Mouse (Mus musculus) right cerebral cortex, postnatal 14 days (tissue): ENCODE measurements around the gene Fpr3.
A peak's percentile ranks its signal among the peaks of the same experiment; 100 is the strongest.
"Not testable (repeated sequence)": the region's sequence is repeated elsewhere in the genome, so short reads cannot be mapped to it uniquely, and the experiment has no call there.

Experiments
- DNase-seq: peaks from one replicate; pipeline ENCODE4 v3.0.0; 2022

Gene Fpr3

DNA sequence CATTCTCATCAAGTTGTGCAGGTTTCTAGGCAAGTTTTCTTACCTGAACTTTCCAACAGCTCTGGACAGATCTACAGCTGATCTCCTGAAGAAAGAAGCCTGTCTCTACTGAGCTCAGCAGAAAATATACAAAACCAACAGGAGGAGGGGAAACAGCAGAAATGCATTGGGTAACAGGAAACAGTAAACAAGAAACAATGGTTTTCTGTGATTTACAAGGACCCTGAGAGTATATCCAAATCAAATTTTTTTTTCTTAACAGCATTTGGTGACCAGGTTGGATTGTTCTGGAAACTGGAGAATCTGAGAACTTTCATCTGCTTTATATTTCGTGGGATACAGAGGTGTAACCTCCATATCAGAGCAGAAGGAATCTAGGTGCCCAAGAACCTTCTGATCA, 3.8 kb upstream of the Fpr3 start, which contains the start of gene Fpr1:
Fpr1 (minus strand) TSS at position 101 of the 400 bp plus-strand sequence.
- DNase-seq: no peak

- no peak for DNase-seq
Observed at GRCm38 (mm10) chr17:17889732-17890425, 2.2 kb downstream of the Fpr3 start.

DNA sequence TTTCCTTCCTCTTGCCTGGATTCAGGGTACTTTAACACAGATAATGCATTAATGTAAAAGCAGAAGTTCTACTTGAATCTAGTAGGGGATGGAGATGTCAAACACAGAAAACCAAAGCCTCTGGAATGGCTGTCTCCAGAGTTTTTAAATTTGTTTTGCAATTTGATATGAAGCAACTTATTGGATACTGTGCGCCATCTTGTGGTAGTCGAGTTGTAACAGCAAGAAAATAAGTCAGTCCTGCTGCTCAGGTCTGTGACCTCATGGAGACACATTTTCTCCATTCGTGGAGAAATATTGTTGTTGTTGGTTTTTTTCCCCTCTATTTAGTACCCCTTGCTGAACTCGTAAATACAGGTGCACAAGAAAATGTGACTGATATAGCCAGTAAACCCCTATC, 8.4 kb downstream of the Fpr3 start:
- DNase-seq: no peak

DNA sequence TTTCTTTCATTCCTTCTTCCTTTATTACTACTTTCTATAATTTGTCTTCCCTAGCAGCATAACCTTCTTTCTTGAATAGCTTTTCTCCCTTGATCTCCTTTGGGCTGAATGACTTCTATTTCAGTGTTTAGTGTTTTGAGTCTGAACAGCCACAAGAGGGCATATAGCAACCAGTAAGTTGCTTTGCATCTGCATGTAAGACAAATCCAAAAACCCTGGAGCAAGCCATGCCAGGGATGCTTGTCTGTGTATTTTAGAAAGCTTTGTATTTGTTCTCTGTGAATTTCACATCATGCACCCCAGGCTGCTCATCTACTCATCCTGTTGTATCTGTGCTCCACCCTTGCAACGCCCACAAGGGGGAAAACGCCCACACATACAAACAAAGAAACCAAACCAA, 11.6 kb downstream of the Fpr3 start:
- peak; percentile 4 for DNase-seq

DNA sequence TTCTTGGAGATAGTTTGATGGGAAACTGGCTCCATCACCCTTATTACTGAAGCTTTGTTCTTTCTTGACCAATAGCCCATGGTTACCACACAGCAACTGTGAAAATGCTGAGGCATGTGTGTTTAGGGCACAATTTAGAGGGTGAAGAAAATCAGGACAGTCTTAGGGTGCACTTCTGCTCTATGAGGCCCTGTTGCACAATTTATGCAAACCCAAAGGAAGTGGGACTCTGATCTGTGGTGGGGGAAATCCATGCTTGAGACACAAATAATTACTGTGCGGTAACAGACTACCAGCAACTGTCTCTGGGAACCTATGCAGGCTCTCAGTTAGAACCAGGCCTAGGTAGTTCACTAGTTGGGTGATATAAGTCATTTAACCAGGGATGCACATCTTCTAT, 13.1 kb downstream of the Fpr3 start:
- DNase-seq: no peak

GRCm38 (mm10) chr17:17909636-17910421, 22.2 kb downstream of the Fpr3 start:
- DNase-seq: peak; percentile 82

DNA sequence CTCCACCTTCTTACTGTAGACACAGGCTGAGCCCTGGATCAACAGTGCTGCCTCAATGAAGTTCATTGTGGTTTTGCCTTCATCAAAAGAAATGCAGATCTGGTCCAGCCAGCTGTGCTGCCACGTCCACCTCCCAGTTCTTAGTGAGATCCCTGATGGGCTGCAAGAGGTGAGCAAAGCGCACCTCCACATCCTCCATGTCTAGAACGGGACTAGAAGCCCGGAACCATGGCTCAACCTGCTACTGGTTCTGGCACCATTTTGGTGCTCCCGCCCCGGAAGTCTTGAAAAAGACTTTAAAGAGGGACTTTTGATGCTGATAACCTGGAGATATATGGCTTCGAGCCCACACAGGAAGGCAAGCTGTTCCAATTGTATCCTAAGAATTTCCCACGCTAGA, 25.0 kb downstream of the Fpr3 start:
- not testable (repeated sequence) for DNase-seq

DNA sequence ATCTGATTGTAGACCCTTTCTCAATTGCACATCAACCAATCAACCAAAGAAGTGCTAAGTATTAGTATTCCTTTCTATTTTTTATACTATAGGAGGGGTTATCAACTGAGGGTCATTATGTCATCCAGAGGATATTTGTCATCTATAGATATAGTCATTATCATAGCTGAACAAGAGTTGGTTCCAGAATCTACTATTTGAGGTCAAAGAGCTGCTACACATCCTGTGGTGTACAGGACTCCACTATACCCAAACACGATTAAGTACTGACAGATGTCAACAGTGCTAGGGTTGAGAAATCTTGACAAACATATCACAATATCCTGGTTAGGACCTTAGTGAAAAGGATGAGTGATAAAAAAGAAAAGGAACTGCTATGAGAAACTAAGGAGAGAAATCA, 29.7 kb downstream of the Fpr3 start:
- DNase-seq: no peak

GRCm38 (mm10) chr17:17917782-17918181, 30.1 kb downstream of the Fpr3 start:
- no peak for DNase-seq

DNA sequence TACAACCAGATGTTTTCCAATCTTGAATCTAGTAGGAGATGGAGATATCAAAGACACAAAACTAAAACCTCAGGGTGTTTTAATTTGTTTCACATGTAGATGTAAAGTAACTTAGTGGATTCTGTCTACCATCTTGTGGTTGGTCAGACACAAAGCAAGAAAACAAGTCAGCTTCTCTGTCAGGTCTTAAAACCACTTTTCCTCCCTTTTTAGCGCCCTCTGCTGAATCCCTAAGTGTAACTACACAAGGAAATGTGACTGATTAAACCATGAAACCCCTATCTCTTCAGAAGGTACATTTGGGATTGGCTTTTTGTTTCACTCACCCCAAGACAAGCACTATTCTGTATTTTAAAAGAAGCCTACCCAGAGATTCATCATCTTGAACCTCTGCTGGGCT, 85.8 kb downstream of the Fpr3 start:
- DNase-seq: no peak

DNA sequence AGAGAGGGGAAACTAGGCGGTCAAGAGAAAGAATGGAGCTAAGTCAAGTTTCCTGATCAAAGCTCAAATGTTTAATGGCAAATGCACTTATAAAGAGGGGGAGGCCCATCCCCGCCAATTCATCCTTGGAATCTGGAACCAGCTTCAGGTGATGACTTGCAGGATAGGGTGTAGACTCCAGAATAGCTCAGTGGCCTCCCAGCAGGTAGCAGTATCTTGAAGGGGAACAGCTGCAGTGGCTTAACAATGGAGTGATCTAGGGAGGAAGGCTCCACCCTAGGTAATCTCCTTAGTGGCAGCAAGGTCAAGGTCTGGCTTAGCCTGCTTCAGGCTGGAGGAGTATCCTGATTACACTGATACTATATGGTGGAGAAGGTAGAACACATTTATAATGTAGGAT, 93.6 kb downstream of the Fpr3 start:
- not testable (repeated sequence) for DNase-seq

DNA sequence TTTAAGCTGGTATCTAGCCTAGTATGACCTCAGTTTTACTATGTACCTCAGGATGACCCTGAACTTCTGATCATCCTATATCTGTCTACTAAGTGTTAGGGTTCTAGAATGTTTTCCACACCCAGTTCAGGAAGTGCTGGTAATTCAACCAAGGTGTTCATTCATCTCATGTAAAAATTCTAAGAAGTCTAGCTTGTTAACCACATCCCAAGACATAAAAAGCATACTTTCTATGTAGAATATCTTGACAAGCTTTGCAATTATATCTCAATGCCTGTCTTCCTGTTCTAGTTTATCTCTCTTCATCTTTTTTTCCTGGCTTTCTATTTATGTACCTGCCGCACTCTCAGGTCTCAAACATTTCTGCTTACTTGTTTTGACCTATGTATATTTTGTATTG, 117.1 kb downstream of the Fpr3 start:
- no peak for DNase-seq
